Mouse (Mus musculus) brain, embryonic 14.5 days (tissue): ENCODE results near the gene Gm21970.

Source experiments
- CTCF ChIP-seq: fragments of 200-500 bp; IDR thresholded peaks from 2 replicates; pipeline ENCODE4 v1.5.1; 2012; ENCODE audit warnings: inconsistent platforms, mild to moderate bottlenecking, moderate library complexity, borderline replicate concordance; ENCODE audit not compliant: insufficient read depth, insufficient read length; ENCODE audit errors: extremely low read depth
- POLR2A ChIP-seq: fragments of 200-500 bp; IDR thresholded peaks from 2 replicates; pipeline ENCODE4 v1.6.1; 2012; ENCODE audit warnings: mild to moderate bottlenecking, inconsistent platforms, borderline replicate concordance; ENCODE audit not compliant: poor library complexity, insufficient read depth, insufficient read length, severe bottlenecking; ENCODE audit errors: extremely low read depth

GRCm38 (mm10) chr16:91353177-91353576, 38.3 kb upstream of the Gm21970 start:
- TF ChIP-seq CTCF (no peak), POLR2A (no peak)
